ENCODE assay signal across 8 mouse cellular contexts in genomic region chr19:5367053-5367359, GRCm38 (mm10). TPM values are rescaled to one million over a fixed set of nuclear protein-coding genes. Genes with fewer than 3 reads are reported as not detected.
DNase-seq lines count a peak whose midpoint lies in the region; ATAC-seq and TF ChIP-seq lines count a peak whose summit lies in the region.

TSS of gene Banf1 (minus strand) at chr19:5367168.

- no peak for TF ChIP-seq EP300 in ES-Bruce4 (IDR thresholded peaks at IDR 0.05; ENCODE audit: insufficient read depth, low read depth, low read length)
- TF ChIP-seq EP300 in stomach, postnatal 0 days (optimal IDR thresholded peaks at IDR 0.05): no peak

- TF ChIP-seq POLR2A in ES-Bruce4 (IDR thresholded peaks at IDR 0.05; ENCODE audit: insufficient read depth, low read length): no peak

- H3K9ac ChIP-seq in ES-Bruce4 (ENCODE audit: low read depth, poor library complexity, severe bottlenecking): peak within 1 kb of the TSS; percentile 75
- H3K9ac ChIP-seq in forebrain, embryonic 12.5 days: peak within 1 kb of the TSS; percentile 83
- H3K9ac ChIP-seq in liver, embryonic 12.5 days: peak within 1 kb of the TSS; percentile 91
- H3K9ac ChIP-seq in stomach, postnatal 0 days (ENCODE audit: low read length): peak within 1 kb of the TSS; percentile 54

- no peaks in the 10 kb centered on the region for H3K9me3 ChIP-seq in ES-Bruce4 (replicated peaks; ENCODE audit: control insufficient read depth, insufficient read depth, low read length, poor library complexity, severe bottlenecking)
- H3K9me3 ChIP-seq in forebrain, embryonic 12.5 days: no peaks in the 10 kb centered on the region
- H3K9me3 ChIP-seq in hindbrain, embryonic 10.5 days: 0 out of 2 replicates have a peak, but pooled peaks cover 2% of the 10 kb centered on the region
- H3K9me3 ChIP-seq in liver, embryonic 12.5 days (replicated peaks): no peaks in the 10 kb centered on the region
- no peaks in the 10 kb centered on the region for H3K9me3 ChIP-seq in stomach, postnatal 0 days (ENCODE audit: control insufficient read depth, low read length)

- peak within 1 kb of the TSS; percentile 67 for H3K4me2 ChIP-seq in forebrain, embryonic 12.5 days
- H3K4me2 ChIP-seq in liver, embryonic 12.5 days: peak within 1 kb of the TSS; percentile 96
- H3K4me2 ChIP-seq in stomach, postnatal 0 days (replicated peaks; ENCODE audit: low read depth): peak within 1 kb of the TSS; percentile 93

- no peak for DNase-seq in adrenal gland, adult 18-20 months (ENCODE audit: low spot score in 2 of 2)
- DNase-seq in adrenal gland, adult (ENCODE audit: inconsistent age in 2 of 2, low spot score in 1 of 2): no peak
- DNase-seq in hindbrain, embryonic 10.5 days (ENCODE audit: low spot score): no peak
- no peak for DNase-seq in stomach, postnatal 0 days (ENCODE audit: low spot score)
- no peak for DNase-seq in lung, postnatal 25 days (ENCODE audit: low spot score)

- H3K36me3 ChIP-seq in ES-Bruce4 (ENCODE audit: control insufficient read depth, insufficient read depth, low read length, poor library complexity, severe bottlenecking): peaks cover 31% of the 10 kb centered on the region
- peaks cover 59% of the 10 kb centered on the region for H3K36me3 ChIP-seq in forebrain, embryonic 12.5 days (replicated peaks)
- peaks cover 69% of the 10 kb centered on the region for H3K36me3 ChIP-seq in hindbrain, embryonic 10.5 days
- H3K36me3 ChIP-seq in liver, embryonic 12.5 days: peaks cover 64% of the 10 kb centered on the region
- H3K36me3 ChIP-seq in stomach, postnatal 0 days (ENCODE audit: control insufficient read depth, insufficient read depth, low read length): peaks cover 15% of the 10 kb centered on the region; the same call in 1 of the 2 replicates

- H3K4me3 ChIP-seq in ES-Bruce4 (ENCODE audit: low read depth, low read length): peak within 1 kb of the TSS; percentile 97
- peak within 1 kb of the TSS; percentile 82 for H3K4me3 ChIP-seq in forebrain, embryonic 12.5 days (replicated peaks)
- peak within 1 kb of the TSS; percentile 76 for H3K4me3 ChIP-seq in hindbrain, embryonic 10.5 days
- peak within 1 kb of the TSS; percentile 79 for H3K4me3 ChIP-seq in liver, embryonic 12.5 days
- peak within 1 kb of the TSS; percentile 55 for H3K4me3 ChIP-seq in stomach, postnatal 0 days (ENCODE audit: low read depth, low read length)

- no peak for TF ChIP-seq CTCF in ES-Bruce4 (IDR thresholded peaks at IDR 0.05; ENCODE audit: low read depth, low read length)
- no peak for TF ChIP-seq CTCF in stomach, postnatal 0 days (IDR thresholded peaks at IDR 0.05; ENCODE audit: low read depth)

- under 1% methylated on average over 33 of the region's 33 CpGs for WGBS in forebrain, embryonic 12.5 days
- under 1% methylated on average over 33 of the region's 33 CpGs for WGBS in hindbrain, embryonic 10.5 days
- under 1% methylated on average over 33 of the region's 33 CpGs for WGBS in liver, embryonic 12.5 days (ENCODE audit: insufficient replicate concordance)
- under 1% methylated on average over 31 of the region's 33 CpGs for WGBS in stomach, postnatal 0 days

- no peaks in the 10 kb centered on the region for H3K27me3 ChIP-seq in ES-Bruce4 (ENCODE audit: control insufficient read depth, insufficient read depth, low read length, poor library complexity, severe bottlenecking)
- H3K27me3 ChIP-seq in forebrain, embryonic 12.5 days: no peaks in the 10 kb centered on the region
- no peaks in the 10 kb centered on the region for H3K27me3 ChIP-seq in hindbrain, embryonic 10.5 days (ENCODE audit: insufficient read depth, poor library complexity, severe bottlenecking)
- H3K27me3 ChIP-seq in liver, embryonic 12.5 days (replicated peaks): no peaks in the 10 kb centered on the region
- no peaks in the 10 kb centered on the region for H3K27me3 ChIP-seq in stomach, postnatal 0 days (ENCODE audit: control insufficient read depth, insufficient read depth, low read length)

- peak within 1 kb of the TSS; percentile 83 for H3K27ac ChIP-seq in ES-Bruce4 (ENCODE audit: insufficient read depth, low read length)
- H3K27ac ChIP-seq in forebrain, embryonic 12.5 days: peak within 1 kb of the TSS; percentile 95
- H3K27ac ChIP-seq in hindbrain, embryonic 10.5 days: peak within 1 kb of the TSS; percentile 99
- H3K27ac ChIP-seq in liver, embryonic 12.5 days: peak within 1 kb of the TSS; percentile 92
- H3K27ac ChIP-seq in stomach, postnatal 0 days (replicated peaks): peak within 1 kb of the TSS; percentile 96

- ATAC-seq in forebrain, embryonic 12.5 days (ENCODE audit: low FRiP score): no peak; the same call in 1 of the 2 replicates
- ATAC-seq in liver, embryonic 12.5 days: peak; percentile 8
- ATAC-seq in stomach, postnatal 0 days (ENCODE audit: low FRiP score, low TSS enrichment): no peak

- peaks cover 5% of the 10 kb centered on the region for H3K4me1 ChIP-seq in ES-Bruce4 (ENCODE audit: control insufficient read depth, insufficient read depth, low read length)
- peaks cover 24% of the 10 kb centered on the region for H3K4me1 ChIP-seq in forebrain, embryonic 12.5 days
- H3K4me1 ChIP-seq in hindbrain, embryonic 10.5 days (replicated peaks): peaks cover 28% of the 10 kb centered on the region
- H3K4me1 ChIP-seq in liver, embryonic 12.5 days: peaks cover 48% of the 10 kb centered on the region
- peaks cover 6% of the 10 kb centered on the region; the same call in 1 of the 2 replicates for H3K4me1 ChIP-seq in stomach, postnatal 0 days (replicated peaks; ENCODE audit: control insufficient read depth, insufficient read depth)

RNA-seq across cellular contexts. Expression of gene Banf1, which starts in this region (rescaled TPM):
- 100 to 1,000 TPM; 127 to 129 TPM for total RNA-seq in adrenal gland, adult 18-20 months (2021)
- 370 and 395 TPM in 2 replicates for polyA plus RNA-seq in ES-Bruce4 (2011; ENCODE audit: insufficient read depth, insufficient read length, low read depth, missing spikeins)
- 416 and 423 TPM in 2 replicates for polyA plus RNA-seq in forebrain, embryonic 12.5 days (2016; fragmentation: Nextera tagmentation; extraction: Ambion mirVana)
- 539 and 565 TPM in 2 replicates for polyA plus RNA-seq in hindbrain, embryonic 10.5 days (2016; fragmentation: Nextera tagmentation; extraction: Ambion mirVana)
- 365 and 372 TPM in 2 replicates for polyA plus RNA-seq in liver, embryonic 12.5 days (2016; fragmentation: Nextera tagmentation; extraction: Ambion mirVana)
- polyA plus RNA-seq in stomach, postnatal 0 days (2015; fragmentation: Nextera tagmentation; extraction: Ambion mirVana): 279 and 293 TPM in 2 replicates
